Mouse (Mus musculus) MEL (cell line): ENCODE measurements around the gene Fblim1.

Experiments used
- CTCF ChIP-seq, 3 experiments: IDR thresholded peaks in 2 of 3; conservative IDR thresholded peaks in 1 of 3; 2 replicates each; pipeline ENCODE4 v1.5.1; 2011 to 2012; ENCODE audit warnings: low read length in 3 of 3, low read depth in 2 of 3, mild to moderate bottlenecking in 2 of 3, improper control_type of control experiment in 1 of 3, inconsistent platforms in 1 of 3, mixed read lengths in 1 of 3, moderate library complexity in 1 of 3; ENCODE audit not compliant: control insufficient read depth in 1 of 3, insufficient read depth in 1 of 3, poor library complexity in 1 of 3, severe bottlenecking in 1 of 3
- EP300 ChIP-seq, 2 experiments: IDR thresholded peaks; 2 replicates each; pipeline ENCODE4 v1.6.1; 2011; ENCODE audit warnings: improper control_type of control experiment in 2 of 2, low read length in 2 of 2, low read depth in 1 of 2, mild to moderate bottlenecking in 1 of 2
- GATA1 ChIP-seq: IDR thresholded peaks from 2 replicates; pipeline ENCODE4 v1.6.1; 2011; ENCODE audit warnings: low read depth, low read length, improper control_type of control experiment
- HCFC1 ChIP-seq: IDR thresholded peaks from 2 replicates; pipeline ENCODE4 v1.6.1; 2012; ENCODE audit warnings: low read depth, mild to moderate bottlenecking, inconsistent platforms, low read length, improper control_type of control experiment, moderate library complexity
- JUND ChIP-seq: IDR thresholded peaks from 2 replicates; pipeline ENCODE4 v1.6.1; 2011; ENCODE audit warnings: low read depth, mild to moderate bottlenecking, improper control_type of control experiment, low read length
- MEF2A ChIP-seq: IDR thresholded peaks from 2 replicates; pipeline ENCODE4 v1.6.1; 2014; ENCODE audit warnings: low read depth, mild to moderate bottlenecking, inconsistent platforms, low read length, improper control_type of control experiment; ENCODE audit not compliant: poor library complexity, insufficient replicate concordance, severe bottlenecking; ENCODE audit errors: extremely low read depth
- POLR2A ChIP-seq, 2 experiments: IDR thresholded peaks; 2 replicates each; pipeline ENCODE4 v1.6.1; 2011 to 2012; ENCODE audit warnings: low read length in 2 of 2, mild to moderate bottlenecking in 2 of 2, control low read depth in 1 of 2, improper control_type of control experiment in 1 of 2, low read depth in 1 of 2, moderate library complexity in 1 of 2; ENCODE audit not compliant: control insufficient read depth in 1 of 2, insufficient read depth in 1 of 2, poor library complexity in 1 of 2
- POLR2AphosphoS5 ChIP-seq: IDR thresholded peaks from 2 replicates; pipeline ENCODE4 v1.6.1; 2012; ENCODE audit warnings: low read depth, borderline replicate concordance, mild to moderate bottlenecking, inconsistent platforms, low read length, moderate library complexity, mixed read lengths
- RAD21 ChIP-seq: IDR thresholded peaks from 2 replicates; pipeline ENCODE4 v1.6.1; 2011; ENCODE audit warnings: mild to moderate bottlenecking, low read depth, low read length, improper control_type of control experiment
- RCOR1 ChIP-seq: IDR thresholded peaks from 2 replicates; pipeline ENCODE4 v1.6.1; 2012; ENCODE audit warnings: low read depth, mild to moderate bottlenecking, inconsistent platforms, low read length, improper control_type of control experiment
- USF2 ChIP-seq, 2 experiments: IDR thresholded peaks; 2 replicates each; pipeline ENCODE4 v1.6.1; 2011 to 2012; ENCODE audit warnings: improper control_type of control experiment in 2 of 2, low read length in 2 of 2, borderline replicate concordance in 1 of 2, inconsistent platforms in 1 of 2, low read depth in 1 of 2, mild to moderate bottlenecking in 1 of 2; ENCODE audit not compliant: insufficient read depth in 1 of 2
- ZC3H11A ChIP-seq: IDR thresholded peaks from 2 replicates; pipeline ENCODE4 v1.6.1; 2012; ENCODE audit warnings: low read depth, mild to moderate bottlenecking, inconsistent platforms, low read length, improper control_type of control experiment
- ZNF384 ChIP-seq: IDR thresholded peaks from 2 replicates; pipeline ENCODE4 v1.6.1; 2012; ENCODE audit warnings: low read depth, mild to moderate bottlenecking, inconsistent platforms, low read length, improper control_type of control experiment

DNA sequence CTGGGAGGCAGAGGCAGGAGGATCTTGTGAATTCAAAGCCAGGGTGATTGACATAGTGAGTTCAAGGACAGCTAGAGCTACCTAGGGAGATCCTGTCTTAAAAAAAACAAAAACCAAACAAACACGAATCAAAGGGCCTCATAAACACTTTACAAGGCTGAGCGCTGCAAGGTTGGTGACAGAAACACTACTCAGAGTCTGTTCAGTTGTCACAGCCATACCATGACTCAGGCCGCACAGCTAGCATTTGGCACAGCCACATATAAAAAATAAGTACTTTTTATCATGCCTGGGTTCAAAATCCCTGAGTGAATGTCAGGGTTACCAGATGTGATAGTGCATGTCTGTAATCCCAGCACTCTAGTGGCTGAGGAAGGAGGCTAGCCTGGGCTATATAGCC lies 41.3 kb upstream of the Fblim1 start:
- TF ChIP-seq EP300 (IDR thresholded peaks at IDR 0.05; ENCODE audit: low read depth in 1 of 2, low read length in 2 of 2) (no peak), JUND (no peak), ZNF384 (no peak), CTCF (IDR thresholded peaks at IDR 0.05 in 2 of 3, conservative IDR thresholded peaks at IDR 0.05 in 1 of 3; ENCODE audit: control insufficient read depth in 1 of 3, insufficient read depth in 1 of 3, low read depth in 2 of 3, low read length in 3 of 3, poor library complexity in 1 of 3, severe bottlenecking in 1 of 3) (no peak), GATA1 (no peak), POLR2A (IDR thresholded peaks at IDR 0.05; ENCODE audit: control insufficient read depth in 1 of 2, insufficient read depth in 1 of 2, low read depth in 1 of 2, low read length in 2 of 2, poor library complexity in 1 of 2) (no peak), RAD21 (no peak), RCOR1 (no peak), POLR2AphosphoS5 (no peak), ZC3H11A (no peak), HCFC1 (no peak), MEF2A (no peak), USF2 (IDR thresholded peaks at IDR 0.05; ENCODE audit: borderline replicate concordance in 1 of 2, insufficient read depth in 1 of 2, low read depth in 1 of 2, low read length in 2 of 2) (no peak)
